Mouse (Mus musculus) embryo, embryonic 10 days (tissue): ENCODE results near the gene Map2k3.

Source experiments
- DNase-seq: peaks from one replicate; pipeline ENCODE4 v3.0.0-alpha.2; 2015; ENCODE audit warnings: low spot score

Map2k3 gene

GRCm38 (mm10) chr11:60927264-60927663 lies 4.6 kb upstream of the Map2k3 start:
- peak; percentile 97 for DNase-seq

- no peak for DNase-seq
Observed at GRCm38 (mm10) chr11:60930724-60931281, 1.0 kb upstream of the Map2k3 start.

GRCm38 (mm10) chr11:60931282-60931868 lies 458 bp upstream of the Map2k3 start:
- no peak for DNase-seq

GRCm38 (mm10) chr11:60932503-60933020 lies 729 bp downstream of the Map2k3 start:
- no peak for DNase-seq

GRCm38 (mm10) chr11:60933178-60933930 lies 1.5 kb downstream of the Map2k3 start:
- no peak for DNase-seq

- DNase-seq, result no peak
Observed at GRCm38 (mm10) chr11:60934795-60935194, 3.0 kb downstream of the Map2k3 start.

- DNase-seq, result no peak
Observed at GRCm38 (mm10) chr11:60935326-60935974, 3.6 kb downstream of the Map2k3 start.

GRCm38 (mm10) chr11:60935975-60936373 lies 4.1 kb downstream of the Map2k3 start:
- DNase-seq, result no peak

- no peak for DNase-seq
Observed at GRCm38 (mm10) chr11:60937611-60938010, 5.8 kb downstream of the Map2k3 start.

GRCm38 (mm10) chr11:60939487-60939886 lies 7.7 kb downstream of the Map2k3 start:
- no peak for DNase-seq

GRCm38 (mm10) chr11:60940501-60940900 lies 8.7 kb downstream of the Map2k3 start:
- DNase-seq, result no peak

- peak; percentile 58 for DNase-seq
Observed at GRCm38 (mm10) chr11:60941370-60941769, 9.5 kb downstream of the Map2k3 start.

GRCm38 (mm10) chr11:60942263-60943015 lies 10.6 kb downstream of the Map2k3 start:
- DNase-seq, result peak; percentile 27

- no peak for DNase-seq
Observed at GRCm38 (mm10) chr11:60945003-60945402, 13.2 kb downstream of the Map2k3 start.

- no peak for DNase-seq
Observed at GRCm38 (mm10) chr11:60951896-60952295, 20.1 kb downstream of the Map2k3 start.

GRCm38 (mm10) chr11:60952362-60952761 lies 20.5 kb downstream of the Map2k3 start:
- no peak for DNase-seq

GRCm38 (mm10) chr11:60952986-60953385 lies 21.2 kb downstream of the Map2k3 start:
- no peak for DNase-seq

GRCm38 (mm10) chr11:60953803-60954202 lies 22.0 kb downstream of the Map2k3 start:
- peak; percentile 86 for DNase-seq

GRCm38 (mm10) chr11:60954255-60955104 lies 22.6 kb downstream of the Map2k3 start:
- DNase-seq, result no peak

- DNase-seq, result no peak
Observed at GRCm38 (mm10) chr11:60955621-60956383, 24.0 kb downstream of the Map2k3 start.
